Mouse (Mus musculus): ENCODE measurements around the gene 1700037C18Rik. TPM values are rescaled to one million over a fixed set of nuclear protein-coding genes. Genes with fewer than 3 reads are reported as not detected.
A peak's percentile ranks its signal among the peaks of the same experiment; 100 is the strongest.

1700037C18Rik gene
- polyA plus RNA-seq, 1 experiment from 2014 or later, result 12.6 TPM

DNA sequence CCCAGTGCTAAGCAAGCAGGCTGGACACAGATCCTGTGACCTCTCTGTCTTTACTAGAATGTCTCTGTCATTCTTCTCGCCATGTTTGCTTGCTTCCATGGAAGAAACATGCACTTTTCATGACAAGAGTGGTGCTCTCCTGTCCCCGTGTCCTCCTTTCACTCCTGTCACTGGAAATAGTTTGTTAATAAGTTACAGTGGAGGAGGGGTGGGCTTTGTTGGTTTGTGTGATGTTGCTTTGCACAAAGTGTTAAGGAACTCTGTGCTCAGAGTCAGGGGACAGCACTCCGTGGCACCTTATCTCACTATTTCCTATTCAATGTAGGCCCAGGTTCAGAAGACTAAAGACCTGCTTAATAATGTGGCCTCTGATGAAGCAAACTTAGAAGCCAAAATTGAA, 15.0 kb upstream of the 1700037C18Rik start:
- H3K4me3 ChIP-seq (ENCODE audit: low read depth, low read length), result no peak overlapping the region
- 91% methylated on average over 3 of the region's 3 CpGs for WGBS
- H3K36me3 ChIP-seq (ENCODE audit: control insufficient read depth, insufficient read depth, low read length), result peaks cover 56% of the 10 kb centered on the region

DNA sequence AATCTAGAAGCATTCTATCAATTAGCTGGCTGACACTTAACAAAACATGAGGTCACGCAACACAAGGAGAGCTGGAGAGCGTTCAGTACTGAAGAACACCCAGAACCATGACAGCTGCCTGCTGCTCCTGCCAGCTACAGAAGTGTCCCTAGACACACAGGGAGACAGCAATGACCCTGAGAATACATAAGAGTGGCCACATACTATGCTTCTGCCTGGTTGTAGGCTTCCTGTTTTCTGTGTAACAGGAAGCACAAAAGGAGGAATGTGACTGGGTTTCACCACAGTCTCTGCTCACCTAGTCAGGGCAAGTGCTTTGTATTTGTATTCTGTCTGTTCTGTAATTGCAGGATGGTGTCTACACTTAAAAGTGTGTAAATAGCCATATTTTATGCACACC, 12.3 kb upstream of the 1700037C18Rik start:
- H3K27ac ChIP-seq (ENCODE audit: low read depth, low read length), result no peak overlapping the region
- peaks cover 54% of the 10 kb centered on the region for H3K36me3 ChIP-seq (ENCODE audit: control insufficient read depth, insufficient read depth, low read length)
- H3K27me3 ChIP-seq (ENCODE audit: control insufficient read depth, insufficient read depth, low read length), result no peaks in the 10 kb centered on the region
- H3K4me2 ChIP-seq (ENCODE audit: low read depth, low read length), result no peak overlapping the region
- H3K9me3 ChIP-seq (ENCODE audit: control insufficient read depth, low read length), result no peaks in the 10 kb centered on the region
- no peak overlapping the region for H3K4me3 ChIP-seq (ENCODE audit: low read depth, low read length)
- no peak overlapping the region for H3K9ac ChIP-seq (replicated peaks; ENCODE audit: low read depth, low read length)
- 84% methylated on average over 2 of the region's 2 CpGs for WGBS
- ATAC-seq (ENCODE audit: low read depth), result no peak
- H3K4me1 ChIP-seq (ENCODE audit: control insufficient read depth, insufficient read depth, low read length), result no peaks in the 10 kb centered on the region

More for the DNA sequence above, 15.0 kb upstream of the 1700037C18Rik start:
- Histone ChIP-seq H3K9ac (replicated peaks; ENCODE audit: low read depth, low read length) (no peak overlapping the region), H3K27me3 (ENCODE audit: control insufficient read depth, insufficient read depth, low read length) (no peaks in the 10 kb centered on the region), H3K4me2 (ENCODE audit: low read depth, low read length) (no peak overlapping the region), H3K4me1 (ENCODE audit: control insufficient read depth, insufficient read depth, low read length) (no peaks in the 10 kb centered on the region), H3K27ac (ENCODE audit: low read depth, low read length) (no peak overlapping the region), H3K9me3 (ENCODE audit: control insufficient read depth, low read length) (no peaks in the 10 kb centered on the region)
- no peak for ATAC-seq (ENCODE audit: low read depth)

DNA sequence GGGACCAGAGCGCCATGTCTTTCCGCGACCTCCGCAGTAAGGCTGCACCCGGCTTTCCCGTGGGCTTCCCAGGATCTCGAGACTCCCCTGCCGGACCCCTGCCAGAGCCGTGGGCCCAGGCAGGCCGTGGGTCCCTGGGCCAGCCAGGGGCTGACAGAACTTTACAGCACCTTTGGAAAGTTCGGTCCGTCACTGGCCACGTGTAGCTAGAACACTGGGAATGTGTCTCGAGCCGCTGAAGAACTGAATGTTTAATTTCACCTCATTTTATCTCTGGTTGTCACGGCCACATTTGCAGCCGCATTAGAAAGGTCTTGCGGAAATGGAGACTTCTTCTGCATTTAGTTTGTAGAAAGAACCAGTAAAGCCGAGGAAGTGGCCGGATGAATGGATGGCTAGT, 629 bp upstream of the 1700037C18Rik start:
- Histone ChIP-seq H3K27me3 (ENCODE audit: control insufficient read depth, insufficient read depth, low read length) (no peaks in the 10 kb centered on the region), H3K9me3 (ENCODE audit: control insufficient read depth, low read length) (no peaks in the 10 kb centered on the region), H3K4me2 (ENCODE audit: low read depth, low read length) (peak overlapping the region; percentile 79), H3K4me1 (ENCODE audit: control insufficient read depth, insufficient read depth, low read length) (peaks cover 6% of the 10 kb centered on the region; the same call in 1 of the 2 replicates), H3K4me3 (ENCODE audit: low read depth, low read length) (peak overlapping the region; percentile 57), H3K27ac (ENCODE audit: low read depth, low read length) (peak overlapping the region; percentile 61; the same call in 1 of the 2 replicates), H3K9ac (replicated peaks; ENCODE audit: low read depth, low read length) (peak overlapping the region; percentile 70), H3K36me3 (ENCODE audit: control insufficient read depth, insufficient read depth, low read length) (peaks cover 20% of the 10 kb centered on the region; the same call in 1 of the 2 replicates)
- ATAC-seq (ENCODE audit: low read depth), result no peak
- 8% methylated on average over 20 of the region's 20 CpGs for WGBS

DNA sequence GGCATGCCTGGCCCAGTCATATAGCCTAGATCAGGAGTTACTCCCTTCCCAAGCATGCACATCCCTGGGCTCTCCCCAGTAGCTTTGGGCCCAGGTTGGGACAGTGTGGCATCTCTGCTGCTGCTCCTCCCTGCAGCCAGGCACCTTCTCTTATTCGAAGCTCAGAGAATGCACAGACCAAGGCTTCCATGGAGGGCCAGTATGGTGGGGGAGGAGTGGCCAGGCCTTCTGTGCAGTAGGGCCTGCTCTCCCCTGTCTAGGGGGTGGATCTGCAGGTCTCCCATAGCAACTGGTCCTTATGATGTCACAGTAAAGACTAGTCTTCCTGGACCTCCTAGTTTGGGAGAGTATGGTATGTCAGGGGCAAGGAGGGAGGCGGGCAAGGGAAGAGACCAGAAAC, 1.0 kb downstream of the 1700037C18Rik start:
- ATAC-seq (ENCODE audit: low read depth), result no peak

DNA sequence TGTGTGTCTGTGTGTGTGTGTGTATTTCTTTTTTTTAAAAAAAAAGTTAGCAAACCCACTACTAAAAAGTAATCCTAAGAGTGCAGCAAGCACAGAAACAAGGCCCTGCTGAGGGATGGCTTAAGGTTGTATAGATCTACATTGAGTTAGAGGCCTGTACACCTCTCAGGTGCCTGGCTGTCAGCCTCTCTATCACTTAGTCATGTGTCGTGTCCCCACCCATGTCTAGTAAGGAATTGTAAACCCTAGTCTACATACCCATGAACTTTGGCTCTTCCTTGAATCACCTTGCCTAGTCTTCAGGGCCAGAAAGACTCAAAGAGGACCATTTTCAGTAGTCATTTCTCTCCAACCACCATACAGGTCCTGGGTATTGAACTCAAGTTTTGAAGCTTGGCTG, 11.9 kb downstream of the 1700037C18Rik start:
- peaks cover 44% of the 10 kb centered on the region for H3K36me3 ChIP-seq (ENCODE audit: control insufficient read depth, insufficient read depth, low read length)
- H3K4me3 ChIP-seq (ENCODE audit: low read depth, low read length), result no peak overlapping the region
- no peak overlapping the region for H3K4me2 ChIP-seq (ENCODE audit: low read depth, low read length)
- no peak overlapping the region for H3K9ac ChIP-seq (replicated peaks; ENCODE audit: low read depth, low read length)
- ATAC-seq (ENCODE audit: low read depth), result no peak
- no peak overlapping the region for H3K27ac ChIP-seq (ENCODE audit: low read depth, low read length)
- no peaks in the 10 kb centered on the region for H3K27me3 ChIP-seq (ENCODE audit: control insufficient read depth, insufficient read depth, low read length)
- H3K9me3 ChIP-seq (ENCODE audit: control insufficient read depth, low read length), result no peaks in the 10 kb centered on the region
- no peaks in the 10 kb centered on the region for H3K4me1 ChIP-seq (ENCODE audit: control insufficient read depth, insufficient read depth, low read length)
- WGBS, result 96% methylated on average over 1 of the region's 1 CpGs

More for the DNA sequence above, 1.0 kb downstream of the 1700037C18Rik start:
- Histone ChIP-seq H3K4me1 (ENCODE audit: control insufficient read depth, insufficient read depth, low read length) (peaks cover 6% of the 10 kb centered on the region; the same call in 1 of the 2 replicates), H3K9ac (replicated peaks; ENCODE audit: low read depth, low read length) (no peak overlapping the region), H3K4me2 (ENCODE audit: low read depth, low read length) (no peak overlapping the region), H3K27me3 (ENCODE audit: control insufficient read depth, insufficient read depth, low read length) (no peaks in the 10 kb centered on the region), H3K27ac (ENCODE audit: low read depth, low read length) (no peak overlapping the region), H3K36me3 (ENCODE audit: control insufficient read depth, insufficient read depth, low read length) (peaks cover 20% of the 10 kb centered on the region; the same call in 1 of the 2 replicates), H3K4me3 (ENCODE audit: low read depth, low read length) (no peak overlapping the region), H3K9me3 (ENCODE audit: control insufficient read depth, low read length) (no peaks in the 10 kb centered on the region)
- WGBS, result 87% methylated on average over 2 of the region's 2 CpGs

DNA sequence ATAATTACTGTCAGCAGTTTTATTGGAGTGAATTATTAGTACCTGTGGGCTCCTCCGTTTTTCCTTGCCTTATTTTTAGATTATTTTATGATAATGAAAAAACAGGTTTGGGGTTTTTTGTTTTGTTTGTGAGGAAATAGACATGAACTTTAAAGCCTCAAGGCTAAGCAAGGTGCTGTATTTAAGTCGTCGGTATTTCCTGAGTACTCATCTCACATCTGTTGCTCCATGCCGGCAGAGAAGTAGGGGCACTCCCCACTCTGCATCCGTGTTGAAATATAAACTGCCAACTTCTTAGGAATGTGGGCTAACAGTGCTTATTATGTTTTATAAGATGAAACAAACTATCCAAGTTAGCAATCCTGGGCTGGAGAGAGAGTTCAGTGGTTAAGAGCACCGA, 12.4 kb downstream of the 1700037C18Rik start:
- Histone ChIP-seq H3K4me1 (ENCODE audit: control insufficient read depth, insufficient read depth, low read length) (no peaks in the 10 kb centered on the region), H3K4me3 (ENCODE audit: low read depth, low read length) (no peak overlapping the region), H3K9ac (replicated peaks; ENCODE audit: low read depth, low read length) (no peak overlapping the region), H3K36me3 (ENCODE audit: control insufficient read depth, insufficient read depth, low read length) (peaks cover 39% of the 10 kb centered on the region), H3K4me2 (ENCODE audit: low read depth, low read length) (no peak overlapping the region), H3K27ac (ENCODE audit: low read depth, low read length) (no peak overlapping the region), H3K9me3 (ENCODE audit: control insufficient read depth, low read length) (no peaks in the 10 kb centered on the region), H3K27me3 (ENCODE audit: control insufficient read depth, insufficient read depth, low read length) (no peaks in the 10 kb centered on the region)
- ATAC-seq (ENCODE audit: low read depth), result no peak
- 94% methylated on average over 6 of the region's 6 CpGs for WGBS

DNA sequence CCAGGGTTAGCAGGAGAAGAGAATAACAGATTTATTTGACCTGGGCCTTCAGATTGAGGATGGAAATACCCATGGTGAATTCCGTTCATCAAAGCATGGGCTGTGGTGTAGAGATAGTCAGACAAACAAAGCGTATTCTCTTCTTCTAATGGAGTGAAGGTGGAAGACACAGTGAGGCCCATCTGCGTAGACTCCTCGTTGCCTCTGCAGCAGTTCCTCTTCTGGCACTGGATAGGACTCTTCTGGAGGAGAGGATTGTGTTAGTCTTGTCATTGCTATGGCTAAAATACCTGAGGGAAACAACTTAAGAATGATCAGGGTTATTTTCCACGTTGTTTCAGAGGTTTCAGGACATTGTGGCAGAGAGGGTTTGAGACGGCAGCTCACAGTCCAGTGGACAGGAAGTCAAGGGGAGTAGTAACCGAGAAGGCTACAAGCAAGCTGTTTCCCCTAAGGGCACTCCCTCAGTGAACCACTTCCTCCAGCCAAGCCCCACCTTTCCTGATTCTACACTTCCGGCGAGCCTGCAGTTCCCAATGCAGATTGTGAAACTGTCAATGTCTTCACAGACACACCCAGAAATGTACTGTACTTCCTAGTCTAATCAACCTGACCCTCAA, 13.2 kb downstream of the 1700037C18Rik start:
- Histone ChIP-seq H3K9me3 (ENCODE audit: control insufficient read depth, low read length) (no peaks in the 10 kb centered on the region), H3K27me3 (ENCODE audit: control insufficient read depth, insufficient read depth, low read length) (no peaks in the 10 kb centered on the region), H3K4me3 (ENCODE audit: low read depth, low read length) (no peak overlapping the region), H3K27ac (ENCODE audit: low read depth, low read length) (no peak overlapping the region), H3K4me2 (ENCODE audit: low read depth, low read length) (no peak overlapping the region), H3K36me3 (ENCODE audit: control insufficient read depth, insufficient read depth, low read length) (peaks cover 33% of the 10 kb centered on the region), H3K4me1 (ENCODE audit: control insufficient read depth, insufficient read depth, low read length) (no peaks in the 10 kb centered on the region), H3K9ac (replicated peaks; ENCODE audit: low read depth, low read length) (no peak overlapping the region)
- ATAC-seq (ENCODE audit: low read depth), result no peak
- 85% methylated on average over 9 of the region's 9 CpGs for WGBS

DNA sequence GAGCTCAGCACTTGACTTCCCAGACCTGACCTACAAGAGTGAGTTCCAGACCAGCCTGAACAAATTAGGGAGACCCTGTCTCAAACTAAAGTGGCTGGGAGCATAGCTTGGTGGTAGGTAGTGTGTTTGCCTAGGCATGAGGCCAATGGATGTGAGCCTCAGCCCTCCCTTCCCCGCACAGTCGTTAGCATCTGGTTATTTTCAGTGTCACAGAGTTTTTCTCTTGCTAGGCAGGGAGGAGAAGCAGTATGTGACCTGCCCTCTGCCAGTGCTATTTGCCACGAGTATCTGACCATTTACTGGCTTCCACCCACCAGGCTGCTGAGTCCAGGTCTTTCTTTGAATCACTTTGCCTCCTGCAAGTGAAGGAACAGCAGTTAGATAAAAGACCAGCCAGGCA, 14.8 kb downstream of the 1700037C18Rik start:
- Histone ChIP-seq H3K36me3 (ENCODE audit: control insufficient read depth, insufficient read depth, low read length) (peaks cover 18% of the 10 kb centered on the region), H3K9ac (replicated peaks; ENCODE audit: low read depth, low read length) (no peak overlapping the region), H3K4me3 (ENCODE audit: low read depth, low read length) (no peak overlapping the region), H3K4me2 (ENCODE audit: low read depth, low read length) (no peak overlapping the region), H3K27me3 (ENCODE audit: control insufficient read depth, insufficient read depth, low read length) (no peaks in the 10 kb centered on the region), H3K4me1 (ENCODE audit: control insufficient read depth, insufficient read depth, low read length) (no peaks in the 10 kb centered on the region), H3K9me3 (ENCODE audit: control insufficient read depth, low read length) (no peaks in the 10 kb centered on the region), H3K27ac (ENCODE audit: low read depth, low read length) (no peak overlapping the region)
- 75% methylated on average over 3 of the region's 3 CpGs for WGBS
- no peak for ATAC-seq (ENCODE audit: low read depth)

DNA sequence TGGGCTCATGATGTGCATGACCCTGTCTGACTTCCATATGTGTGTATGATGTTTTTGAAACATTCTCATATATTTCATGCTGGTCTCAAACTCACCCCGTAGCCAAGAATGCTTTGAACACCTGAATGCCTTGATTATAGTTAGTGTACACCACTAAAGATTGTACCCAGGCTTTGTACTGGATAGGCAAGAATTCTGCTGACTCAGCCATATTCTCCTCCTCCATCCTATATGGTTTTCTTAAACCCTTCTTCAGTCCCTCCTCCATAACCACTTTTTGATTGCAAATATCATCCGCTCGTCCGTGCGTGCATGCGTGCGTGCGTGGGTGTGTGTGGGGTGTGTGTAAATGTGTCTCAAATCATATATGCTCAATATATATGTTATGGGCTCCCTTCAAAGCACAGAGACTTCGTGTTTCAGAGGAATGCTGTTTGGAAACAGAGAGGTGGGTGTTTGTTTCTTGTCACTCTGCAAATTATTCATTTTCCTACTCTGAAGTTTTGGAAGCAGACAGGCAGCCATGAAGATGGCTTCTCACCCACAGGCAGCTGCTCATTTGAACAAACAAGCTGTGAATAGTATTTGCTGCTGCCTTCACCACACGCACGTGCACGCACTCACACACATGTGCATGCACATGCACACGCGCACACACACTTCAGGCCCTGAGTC, 16.7 kb downstream of the 1700037C18Rik start:
- 95% methylated on average over 14 of the region's 14 CpGs for WGBS
- Histone ChIP-seq H3K27me3 (ENCODE audit: control insufficient read depth, insufficient read depth, low read length) (no peaks in the 10 kb centered on the region), H3K4me2 (ENCODE audit: low read depth, low read length) (no peak overlapping the region), H3K27ac (ENCODE audit: low read depth, low read length) (no peak overlapping the region), H3K36me3 (ENCODE audit: control insufficient read depth, insufficient read depth, low read length) (peaks cover 3% of the 10 kb centered on the region; the same call in 1 of the 2 replicates), H3K9ac (replicated peaks; ENCODE audit: low read depth, low read length) (no peak overlapping the region), H3K4me1 (ENCODE audit: control insufficient read depth, insufficient read depth, low read length) (no peaks in the 10 kb centered on the region), H3K9me3 (ENCODE audit: control insufficient read depth, low read length) (no peaks in the 10 kb centered on the region), H3K4me3 (ENCODE audit: low read depth, low read length) (no peak overlapping the region)
- no peak for ATAC-seq (ENCODE audit: low read depth)
